Mouse (Mus musculus): Measurements from ENCODE around the gene Tmem246.
A peak's percentile ranks its signal among the peaks of the same experiment; 100 is the strongest.
"Not testable (repeated sequence)": the region's sequence is repeated elsewhere in the genome, so short reads cannot be mapped to it uniquely, and the experiment has no call there.

Gene Tmem246

DNA sequence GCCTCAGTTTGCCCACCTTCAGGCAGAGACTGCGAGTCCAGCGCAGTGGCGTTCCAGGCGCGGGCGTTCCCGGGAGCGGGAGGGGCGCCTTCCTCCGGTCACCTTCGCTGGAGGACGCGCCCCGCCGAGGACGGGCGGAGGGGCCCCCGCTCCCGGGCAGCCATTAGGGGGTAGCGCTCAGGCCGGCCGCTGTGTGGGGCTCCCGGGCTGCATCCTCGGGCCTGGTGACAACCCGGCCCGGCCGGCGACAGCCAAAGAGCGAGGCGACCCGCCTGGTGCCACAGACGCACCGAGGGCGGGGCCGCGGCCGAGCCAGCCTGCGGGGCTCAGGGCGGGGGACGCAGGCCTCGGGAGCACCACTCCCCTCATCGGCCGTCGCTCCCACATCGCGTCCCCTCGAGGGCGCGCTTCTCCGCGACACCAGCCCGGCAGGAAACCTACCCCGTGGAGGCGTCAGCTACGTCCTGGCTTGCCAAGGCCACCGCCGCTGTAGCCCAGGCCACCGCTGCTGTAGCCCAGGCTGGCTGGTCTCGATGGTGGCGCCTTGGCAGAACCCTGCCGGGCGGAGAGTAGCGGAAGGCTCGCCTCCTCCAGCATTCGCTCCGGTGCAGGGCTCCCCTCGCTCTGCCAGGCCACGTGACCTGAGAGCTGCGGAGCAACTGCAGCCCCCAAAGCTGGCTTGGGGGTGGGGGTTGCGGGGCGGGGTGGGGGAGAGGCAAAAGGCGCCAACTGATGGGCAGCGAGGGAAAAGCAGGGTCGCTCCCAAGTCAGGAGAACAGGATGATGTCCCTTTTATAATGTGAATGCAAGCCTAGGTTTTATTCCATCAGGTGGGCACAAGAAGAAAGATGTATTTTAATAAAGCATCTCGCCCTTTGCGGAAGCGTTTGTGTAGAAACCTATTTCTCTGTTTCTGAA is at the start of gene Tmem246:
Gene Tmem246 (minus strand): TSS at position 694 of the 918 bp plus-strand sequence.
- peak; percentile 6 to 20 for DNase-seq

DNA sequence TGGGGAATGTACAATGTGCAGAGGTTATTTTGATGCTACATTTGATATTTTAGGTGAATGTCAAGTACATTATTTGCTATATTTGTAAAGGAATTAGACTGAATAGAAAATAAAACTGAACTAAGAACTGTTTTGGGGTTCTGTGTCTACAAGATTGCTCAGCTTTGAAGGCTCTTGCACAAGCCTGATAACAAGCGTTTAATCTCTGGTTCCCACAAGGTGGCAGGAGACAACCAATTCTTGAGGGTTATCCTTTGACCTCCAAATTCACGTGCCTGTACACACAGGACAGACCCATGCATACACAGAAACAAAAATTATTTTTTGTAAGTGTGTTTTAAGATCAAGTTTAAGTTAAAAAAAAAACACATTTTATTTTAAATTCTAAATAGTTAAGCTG is 42.2 kb upstream of the Tmem246 start:
- no peak for DNase-seq

DNA sequence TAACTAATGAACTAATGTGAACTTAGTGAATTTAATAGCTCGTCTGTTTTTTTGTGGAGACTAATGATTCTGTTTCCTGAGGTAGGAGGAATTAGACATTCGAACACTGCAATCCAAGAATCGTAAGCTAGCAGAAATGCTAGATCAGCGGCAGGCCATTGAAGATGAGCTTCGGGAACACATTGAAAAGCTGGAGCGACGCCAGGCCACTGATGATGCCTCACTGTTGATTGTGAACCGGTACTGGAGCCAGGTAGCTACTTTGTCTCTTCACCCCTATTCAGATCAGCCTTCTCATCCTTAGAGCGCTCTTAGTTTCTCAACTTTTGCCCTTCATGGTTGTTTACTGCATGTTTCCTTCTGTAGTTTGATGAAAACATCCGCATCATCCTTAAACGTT is 40.1 kb upstream of the Tmem246 start:
- no peak for DNase-seq

DNA sequence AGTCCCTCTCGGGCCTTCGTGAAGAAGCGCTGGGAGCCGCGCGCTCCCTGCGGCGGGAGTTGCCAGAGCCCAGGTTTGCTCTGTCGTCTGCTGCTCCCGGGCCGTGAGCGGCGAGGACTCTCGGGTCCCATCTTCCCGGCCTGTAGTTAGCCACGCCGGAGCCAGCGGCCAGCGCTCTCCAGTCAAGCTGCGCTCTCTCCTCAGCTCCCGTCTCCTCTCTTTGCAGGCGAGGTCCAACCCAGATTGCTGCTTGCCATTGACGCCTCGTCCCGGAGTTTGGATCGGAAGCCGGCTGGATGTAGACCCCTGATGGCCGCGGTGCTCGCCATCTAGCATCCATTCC is 34.4 kb upstream of the Tmem246 start:
- DNase-seq, result no peak

DNA sequence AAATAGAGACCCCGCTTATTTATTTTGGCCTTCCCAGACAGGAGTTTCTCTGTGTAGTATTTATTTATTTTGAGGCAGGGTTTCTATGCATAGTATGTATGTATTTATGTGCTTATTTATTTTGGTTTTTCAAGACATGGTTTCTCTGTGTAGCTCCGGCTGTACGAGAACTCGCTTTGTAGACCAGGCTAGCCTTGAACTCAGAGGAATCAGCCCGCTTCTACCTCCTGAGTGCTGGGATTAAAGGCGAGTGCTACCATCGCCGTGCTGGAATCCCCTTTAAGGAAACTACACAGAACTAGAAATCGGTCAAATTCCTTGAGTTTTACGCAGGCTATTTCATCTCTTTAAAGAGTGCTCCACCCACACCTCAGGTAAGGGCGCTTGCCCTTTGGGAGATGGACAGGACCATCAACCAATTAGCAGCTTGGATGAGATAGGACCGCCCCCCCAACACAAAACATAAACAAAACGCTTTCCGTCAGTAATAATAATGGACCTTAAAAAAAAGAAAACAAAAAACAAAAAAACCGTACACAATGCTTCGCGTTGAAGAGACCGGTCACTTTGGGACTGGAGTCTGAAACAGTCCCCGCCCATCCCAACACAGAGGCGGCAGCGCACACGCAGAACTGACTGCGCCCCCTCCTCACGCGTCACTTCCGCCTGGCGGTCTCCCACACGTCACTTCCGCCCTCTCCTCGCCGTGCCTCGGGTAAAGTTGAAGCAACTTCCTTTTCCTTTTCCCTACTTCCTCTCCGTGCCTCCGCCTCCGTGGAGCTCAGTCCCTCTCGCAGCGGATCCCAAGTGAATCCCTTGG is 33.9 kb upstream of the Tmem246 start, which contains the start of gene Rnf20:
Gene Rnf20 (plus strand): TSS at position 688 of the 820 bp plus-strand sequence.
- DNase-seq, result peak; percentile 93 to 94

DNA sequence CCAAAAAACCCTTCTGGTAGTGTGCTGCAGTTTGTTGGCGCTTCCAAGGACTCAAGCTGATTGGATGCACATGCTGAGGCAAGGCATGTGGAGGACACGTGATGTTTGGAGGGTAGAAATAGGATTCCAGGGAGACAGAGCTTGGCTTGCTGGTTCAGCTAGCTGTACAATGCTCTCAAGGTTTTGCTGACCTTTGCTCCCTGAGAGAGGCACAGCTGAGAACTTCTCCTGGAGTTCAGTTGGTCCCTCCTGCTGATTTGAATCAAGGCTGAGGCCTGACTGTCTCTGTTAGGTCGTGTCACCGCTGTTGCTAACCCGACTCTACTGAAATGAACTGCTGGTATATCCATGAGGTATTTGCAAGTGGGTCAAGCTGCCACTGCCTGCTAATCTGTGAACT is 31.3 kb upstream of the Tmem246 start:
- no peak for DNase-seq

DNA sequence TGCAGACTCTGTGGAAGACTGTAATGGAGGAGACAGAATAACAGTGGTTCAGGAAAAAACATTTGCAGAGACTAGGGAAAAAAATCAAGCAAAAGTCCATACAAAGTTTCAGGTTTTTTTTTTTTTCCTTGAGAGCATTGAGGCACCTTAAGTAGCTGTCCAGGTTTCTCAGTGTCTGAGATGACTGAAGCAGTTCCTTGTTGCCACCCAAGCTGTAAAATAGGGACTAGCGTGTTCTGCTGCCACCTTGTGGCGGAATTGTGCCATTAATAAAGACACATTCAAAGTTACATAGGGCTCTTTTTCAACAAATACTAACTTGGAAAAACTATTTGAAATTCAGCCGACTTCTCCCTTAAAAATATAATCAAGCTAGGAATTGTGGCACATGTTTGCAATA is 29.3 kb upstream of the Tmem246 start:
- peak; percentile 52 to 61 for DNase-seq

DNA sequence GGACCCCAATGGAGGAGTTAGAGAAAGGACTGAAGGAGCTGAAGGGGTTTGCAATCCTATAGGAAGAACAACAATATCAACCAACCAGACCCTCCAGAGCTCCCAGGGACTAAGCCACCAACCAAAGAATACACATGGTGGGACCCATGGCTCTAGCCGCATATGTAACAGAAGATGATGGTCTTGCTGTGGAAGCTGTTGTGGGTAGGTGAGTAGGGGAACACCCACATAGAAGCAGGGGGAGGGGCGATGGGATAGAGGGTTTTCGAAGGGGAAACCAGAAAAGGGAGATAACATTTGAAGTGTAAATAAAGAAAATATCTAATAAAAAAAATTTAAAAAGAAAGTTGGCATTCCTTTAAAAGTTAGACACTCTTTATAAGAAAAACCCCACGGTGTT is 27.3 kb upstream of the Tmem246 start:
- DNase-seq, result not testable (repeated sequence)

DNA sequence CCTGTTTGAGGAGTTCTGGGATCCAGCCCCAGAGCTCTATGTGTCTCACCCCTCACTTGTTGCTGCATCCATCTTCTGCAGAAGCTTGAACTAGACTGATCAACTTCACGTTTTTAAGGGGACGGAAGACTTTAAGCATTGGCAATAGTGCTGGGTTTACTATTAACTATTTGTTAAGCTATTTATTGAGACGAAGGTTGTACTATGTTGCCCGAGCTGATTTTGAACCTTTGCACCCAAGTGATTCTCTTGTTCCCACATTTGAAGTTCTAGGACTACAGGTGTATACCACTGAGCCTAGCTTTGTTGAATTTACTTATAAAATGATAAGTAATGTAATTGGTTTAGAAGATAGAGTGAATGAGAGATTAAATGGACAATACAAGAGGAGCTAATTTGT is 26.2 kb upstream of the Tmem246 start:
- no peak for DNase-seq

DNA sequence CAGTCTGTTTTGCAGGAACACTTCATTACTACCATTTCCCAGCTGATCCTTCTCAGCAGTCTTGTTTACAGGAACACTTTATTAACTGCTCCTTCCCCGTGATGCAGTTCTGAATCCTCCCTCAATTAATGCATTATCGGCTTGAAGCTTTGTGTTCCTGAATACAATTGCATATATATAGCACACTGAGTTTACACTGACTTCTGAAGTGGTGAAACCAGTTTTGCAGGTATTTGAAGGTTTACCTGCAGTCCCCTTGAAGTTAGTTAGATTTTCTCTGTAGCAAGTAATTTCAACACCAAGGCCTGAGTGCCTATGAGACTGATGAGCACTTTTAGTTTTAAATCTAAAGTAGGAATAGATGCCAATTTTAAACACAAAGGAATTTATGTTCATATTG is 24.6 kb upstream of the Tmem246 start:
- DNase-seq, result no peak

DNA sequence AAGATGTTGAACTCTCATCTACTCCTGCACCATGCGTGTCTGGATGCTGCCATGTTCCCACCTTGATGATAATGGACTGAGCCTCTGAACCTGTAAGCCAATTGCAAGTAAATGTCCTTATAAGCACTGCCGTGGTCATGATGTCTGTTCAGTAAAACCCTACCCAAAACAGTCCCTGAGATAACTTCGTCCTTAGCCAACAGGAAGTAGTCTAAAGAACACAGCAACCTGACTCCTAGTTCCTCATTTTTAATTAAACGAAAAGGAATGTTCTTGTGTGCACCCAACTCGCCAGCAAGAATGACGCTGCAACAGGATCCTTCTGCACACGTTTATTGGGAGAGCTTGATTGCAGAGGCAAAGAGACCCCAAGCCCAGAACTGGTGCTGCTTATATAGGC is 22.2 kb upstream of the Tmem246 start:
- DNase-seq, result not testable (repeated sequence)

DNA sequence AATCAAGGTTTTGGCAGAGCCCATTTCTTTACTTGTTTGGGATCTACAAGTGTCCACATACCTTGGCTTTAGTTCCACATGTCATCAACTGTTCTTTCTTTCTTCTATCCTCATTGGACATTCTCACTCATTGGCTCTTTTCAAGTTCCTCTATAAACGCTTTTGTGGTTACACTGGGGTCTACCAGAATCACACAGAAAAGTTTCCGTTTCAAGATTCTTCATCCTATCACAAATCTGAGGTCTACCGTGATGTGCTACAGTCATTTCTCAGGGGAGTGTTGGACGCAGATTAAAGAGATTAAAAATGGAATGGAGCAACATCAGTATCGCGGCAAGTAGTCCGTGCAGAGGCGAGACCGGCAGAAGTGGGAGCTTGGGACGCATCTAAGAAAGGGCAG is 19.2 kb upstream of the Tmem246 start:
- no peak for DNase-seq

DNA sequence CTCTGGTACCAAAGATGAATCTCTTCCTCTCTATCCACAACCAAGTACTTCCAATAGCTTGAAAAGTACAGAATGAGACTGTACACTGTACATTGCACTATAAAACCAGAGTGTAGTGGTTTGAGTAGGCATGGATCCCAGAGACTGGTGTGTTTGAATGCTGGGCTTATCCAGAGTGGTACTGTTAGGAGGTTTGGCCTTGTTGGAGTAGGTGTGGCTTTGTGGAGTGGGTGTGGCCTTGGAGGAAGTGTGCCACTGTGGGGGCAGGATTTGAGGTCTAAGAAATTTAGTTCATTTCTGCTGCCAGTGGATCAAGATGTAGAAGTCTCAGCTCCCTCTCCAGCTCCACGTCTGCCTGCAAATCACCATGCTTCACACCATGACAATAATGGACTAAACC is 7.8 kb upstream of the Tmem246 start:
- DNase-seq, result no peak

DNA sequence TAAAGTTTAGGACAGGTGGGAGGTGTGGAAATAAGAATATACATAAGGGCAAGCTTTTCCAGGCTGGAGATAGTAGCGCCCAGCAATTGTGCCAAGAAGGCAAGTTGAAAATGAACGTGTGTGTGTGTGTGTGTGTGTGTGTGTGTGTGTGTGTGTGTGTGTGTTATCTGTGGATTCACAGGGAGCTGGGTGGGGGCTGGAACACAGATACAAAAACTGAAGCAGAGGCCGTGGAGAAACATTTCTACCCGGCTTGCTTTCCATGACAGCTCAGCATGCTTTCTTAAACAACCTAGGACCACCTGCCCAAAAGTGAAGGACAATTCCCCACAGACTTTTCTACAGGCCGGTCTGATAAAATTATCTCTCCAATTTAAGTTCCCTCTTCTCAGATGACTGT is 6.9 kb upstream of the Tmem246 start:
- DNase-seq, result no peak

DNA sequence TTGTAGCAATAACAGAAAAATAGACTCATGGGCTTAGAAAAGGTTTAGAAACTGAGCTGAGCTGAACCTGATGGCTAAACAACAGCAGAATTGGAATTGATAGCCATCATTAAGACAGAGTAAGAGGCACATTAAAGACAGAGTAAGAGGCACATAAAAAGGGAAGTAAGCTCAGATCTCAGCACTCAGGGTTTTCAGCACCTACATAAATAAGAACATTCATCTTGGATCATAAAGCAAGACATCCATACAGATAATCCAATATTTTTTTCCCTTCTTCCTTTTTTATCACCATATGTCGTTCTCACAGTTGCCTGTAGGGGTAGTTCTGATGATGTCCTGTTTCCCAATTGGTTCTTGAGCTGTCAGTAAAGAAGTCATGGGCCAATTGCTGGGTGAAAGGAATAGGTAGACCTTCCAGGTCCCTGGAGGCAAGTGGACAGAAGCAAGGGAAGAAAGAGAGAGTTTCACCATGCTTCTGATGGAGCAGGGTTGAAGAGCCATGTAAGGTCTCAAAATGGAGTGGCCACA is 6.4 kb upstream of the Tmem246 start:
- no peak for DNase-seq

DNA sequence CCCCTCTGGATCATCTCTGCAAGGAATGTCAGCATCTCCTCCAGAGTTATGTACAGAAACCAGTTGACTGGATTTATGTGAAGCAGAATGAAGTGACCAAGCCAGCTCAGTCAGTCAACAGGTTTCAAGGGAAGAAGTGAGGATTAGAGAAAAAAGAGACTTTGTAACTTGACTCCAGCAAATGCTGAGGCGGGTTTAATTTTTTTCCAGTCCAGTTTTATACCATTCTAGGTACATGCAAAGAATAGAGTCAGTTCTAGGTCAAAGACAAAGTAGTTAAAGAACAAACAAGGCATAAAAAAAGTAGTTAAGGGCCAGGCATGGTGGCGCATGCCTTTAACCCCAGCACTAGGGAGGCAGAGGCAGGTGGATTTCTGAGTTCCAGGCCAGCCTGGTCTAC is 5.5 kb upstream of the Tmem246 start:
- DNase-seq, result no peak

DNA sequence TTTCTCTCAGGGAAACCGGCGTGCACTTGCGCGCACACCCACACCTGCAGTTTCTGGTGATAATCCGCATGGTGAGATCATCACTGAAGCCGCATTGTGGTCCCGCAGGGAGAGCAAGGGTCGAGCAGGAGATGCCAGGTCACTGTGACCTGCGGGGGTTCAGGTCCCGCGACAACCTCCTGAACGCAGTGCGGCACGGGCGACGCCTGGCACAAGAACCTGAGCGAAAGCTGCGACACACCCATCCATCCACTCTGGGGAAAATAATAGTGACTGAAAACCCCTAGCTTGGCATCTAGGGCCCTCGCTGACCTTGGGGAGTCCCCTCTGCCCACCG is 862 bp downstream of the Tmem246 start:
- no peak for DNase-seq

DNA sequence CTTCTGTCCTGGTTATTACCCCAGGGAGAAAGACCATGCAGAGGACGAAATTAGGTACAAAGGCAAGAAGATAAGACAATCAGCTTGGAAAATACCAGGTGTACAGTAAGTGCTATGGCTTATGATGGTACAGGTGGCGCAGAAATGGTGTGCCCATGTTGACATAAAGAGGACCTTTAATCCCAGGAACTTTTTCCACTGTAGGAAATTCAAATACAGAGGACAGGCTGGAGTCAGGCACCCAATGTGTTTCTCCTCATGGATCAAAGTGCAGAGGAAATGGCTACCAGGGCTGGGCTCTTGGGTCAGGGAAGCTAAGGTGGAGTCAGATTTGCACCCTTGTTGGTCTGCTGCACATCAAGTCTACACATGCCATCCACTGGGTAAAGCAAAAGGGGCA is 7.5 kb downstream of the Tmem246 start:
- no peak for DNase-seq

DNA sequence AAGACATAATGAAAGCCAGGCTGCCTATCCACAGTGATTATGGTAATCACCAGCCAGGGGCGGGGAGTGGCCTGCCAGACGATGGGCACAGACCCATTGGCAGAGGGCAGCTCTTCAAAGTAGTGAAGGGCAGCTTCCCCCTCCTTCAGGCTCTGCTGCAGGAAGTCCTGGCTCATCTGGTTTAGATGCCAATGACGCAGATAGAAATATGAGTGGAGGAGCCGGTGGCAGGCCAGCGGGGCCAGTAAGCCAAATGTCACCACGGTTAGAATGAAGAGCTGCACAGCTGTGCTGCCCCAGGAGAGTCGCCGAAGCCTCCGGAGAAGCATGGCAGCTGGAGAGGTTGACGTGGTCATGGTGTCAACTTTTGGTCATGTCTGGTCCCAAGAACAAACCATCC is 10.9 kb downstream of the Tmem246 start:
- no peak for DNase-seq

DNA sequence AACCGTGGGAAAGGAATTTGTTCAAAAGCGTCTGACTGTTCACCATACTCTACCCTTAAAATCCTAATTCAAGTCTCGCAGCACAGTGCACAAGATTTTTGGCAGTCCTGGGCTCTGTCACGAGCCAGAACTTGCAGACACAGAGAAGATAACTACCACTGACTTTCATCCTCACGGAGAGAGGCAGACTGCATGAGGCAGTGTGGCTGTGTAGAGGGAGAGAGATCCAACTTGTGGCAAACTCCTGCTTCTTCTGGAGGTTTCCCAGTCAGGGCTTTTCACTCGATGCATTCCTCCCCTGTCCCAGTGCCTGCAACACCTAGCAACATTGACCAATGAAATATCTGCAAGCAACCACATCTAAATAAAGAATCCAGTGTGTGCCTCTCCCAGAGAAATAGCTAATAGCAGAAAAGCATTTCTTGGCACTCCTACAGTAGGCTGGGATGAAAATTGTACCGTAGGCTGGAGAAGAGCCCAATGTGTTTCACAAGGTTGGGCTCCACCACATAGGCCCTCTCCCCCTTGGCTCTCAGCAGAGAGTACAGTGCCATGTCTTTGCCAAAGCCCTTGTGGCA is 12.1 kb downstream of the Tmem246 start:
- DNase-seq, result no peak

DNA sequence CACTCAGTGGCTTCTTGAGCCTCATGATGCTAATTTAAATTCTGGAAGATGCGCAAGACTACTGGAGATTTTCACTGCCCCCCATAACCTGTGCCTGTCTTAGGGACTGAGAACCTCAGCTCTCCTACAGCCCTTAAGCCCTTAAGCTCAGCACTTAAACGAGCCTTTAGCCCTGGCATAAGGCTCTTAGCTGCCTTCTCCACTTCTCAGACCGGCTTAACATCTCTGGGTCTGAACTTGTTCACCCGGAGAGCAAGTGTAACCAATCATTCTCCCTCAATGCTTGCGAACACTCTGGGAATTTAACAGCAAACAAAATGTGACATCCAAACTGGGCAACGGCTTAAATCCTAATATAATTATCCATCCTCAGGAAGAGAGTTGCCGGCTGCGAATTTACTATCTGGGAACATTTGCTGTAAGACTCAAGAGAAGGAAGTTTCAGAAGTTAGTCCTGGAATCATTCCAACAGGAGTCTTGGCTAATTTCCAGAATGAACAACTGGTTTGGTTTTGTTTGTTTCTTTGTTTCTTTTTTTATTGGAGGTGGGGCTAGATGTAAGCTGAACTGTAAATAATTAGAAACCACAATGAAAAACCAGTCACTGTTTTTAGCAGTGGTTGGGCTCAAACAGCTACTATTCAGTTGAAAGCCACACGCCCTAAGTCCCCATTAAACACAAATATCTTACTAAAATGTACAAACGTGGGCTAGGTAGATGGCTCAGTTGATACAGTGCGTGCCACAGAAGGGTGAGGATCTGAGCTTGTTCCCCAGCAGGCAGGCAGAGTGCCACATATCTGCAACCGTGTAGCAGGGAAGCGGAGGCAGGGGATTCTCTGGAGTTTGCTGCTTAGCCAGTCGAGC is 13.5 kb downstream of the Tmem246 start:
- DNase-seq, result no peak

DNA sequence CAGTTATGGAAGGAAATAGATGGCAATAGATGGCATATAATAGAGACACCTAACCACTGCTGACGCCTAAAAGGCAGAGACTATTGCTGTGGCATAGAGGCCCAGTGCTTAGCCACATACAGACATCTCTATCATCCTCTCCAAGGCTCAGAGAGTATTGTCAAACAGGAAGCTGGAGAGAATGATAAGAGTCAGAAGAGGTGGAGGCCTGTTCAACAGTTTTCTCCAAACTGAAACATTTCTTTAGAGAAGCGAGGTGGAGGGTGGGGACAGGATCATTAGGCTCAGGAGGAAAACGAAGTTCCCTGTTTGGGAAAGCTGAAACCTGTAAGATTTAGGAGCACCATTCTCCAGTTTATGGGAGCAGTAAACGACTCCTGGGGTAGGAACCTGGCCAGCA is 16.4 kb downstream of the Tmem246 start:
- DNase-seq, result no peak

DNA sequence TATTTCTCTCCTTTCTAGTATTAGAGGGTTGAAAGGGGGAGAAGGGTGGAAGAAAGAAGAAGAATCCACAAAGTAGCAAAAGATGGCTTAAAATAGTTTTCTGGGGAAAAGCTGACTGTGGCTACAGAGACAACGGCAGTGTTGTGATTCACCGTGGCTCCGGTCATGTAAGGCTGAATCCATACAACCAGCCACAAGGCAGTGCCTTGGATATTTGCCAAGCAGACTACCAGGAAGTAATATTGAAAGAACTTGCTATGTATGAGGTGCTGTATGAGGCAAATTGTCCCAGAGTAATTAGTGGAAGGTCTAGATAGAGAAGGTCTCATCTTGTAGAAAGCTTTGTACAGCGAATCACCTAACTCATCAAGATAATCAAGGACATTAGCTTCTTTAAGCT is 25.5 kb downstream of the Tmem246 start:
- DNase-seq, result no peak

All from thymus, postnatal 36 days (tissue).